ENCODE assay signal across 16 mouse cellular contexts in genomic region chr12:107755820-107756517, GRCm38 (mm10).
DNase-seq lines count a peak whose midpoint lies in the region; ATAC-seq lines count a peak whose summit lies in the region.
"Had no signal": no experiment of that assay in that cellular context is flagged by ENCODE, and none has a peak within 500 bp of the region (broad histone marks: within the 10 kb centered on the region; RNA-seq: fewer than 3 reads in every experiment).

No protein-coding gene starts in this region.

- no peaks in the 10 kb centered on the region for H3K36me3 ChIP-seq in limb, embryonic 10.5 days
- H3K36me3 ChIP-seq in kidney, embryonic 16.5 days (ENCODE audit: insufficient read depth, low read length) = no peaks in the 10 kb centered on the region
- H3K36me3 ChIP-seq: heart, embryonic 13.5 days had no signal

- H3K4me3 ChIP-seq in limb, embryonic 10.5 days = no peak overlapping the region
- no peak overlapping the region for H3K4me3 ChIP-seq in kidney, embryonic 16.5 days (ENCODE audit: low read length)
- H3K4me3 ChIP-seq: heart, embryonic 13.5 days had no signal

- peak overlapping the region; percentile 68; the same call in 1 of the 2 replicates for H3K27ac ChIP-seq in limb, embryonic 10.5 days
- no peak overlapping the region for H3K27ac ChIP-seq in kidney, embryonic 16.5 days (ENCODE audit: low read length)
- H3K27ac ChIP-seq: heart, embryonic 13.5 days had no signal

- H3K9me3 ChIP-seq in limb, embryonic 10.5 days (replicated peaks) = no peaks in the 10 kb centered on the region
- H3K9me3 ChIP-seq in kidney, embryonic 16.5 days (ENCODE audit: low read length) = no peaks in the 10 kb centered on the region
- H3K9me3 ChIP-seq: heart, embryonic 13.5 days had no signal

- H3K27me3 ChIP-seq in limb, embryonic 10.5 days (ENCODE audit: low read depth, poor library complexity, severe bottlenecking) = peaks cover 21% of the 10 kb centered on the region; the same call in 1 of the 2 replicates
- no peaks in the 10 kb centered on the region for H3K27me3 ChIP-seq in kidney, embryonic 16.5 days (ENCODE audit: insufficient read depth, low read length)

- peak; percentile 68 to 78 for DNase-seq in heart, adult 18-20 months
- DNase-seq in heart, postnatal 4 days = no peak
- peak; percentile 66 for DNase-seq in 3T3-L1 (ENCODE audit: low read depth, low spot score)
- DNase-seq in adrenal gland, postnatal 25 days = peak; percentile 19
- DNase-seq in limb, embryonic 10.5 days (ENCODE audit: low spot score) = no peak
- no peak for DNase-seq in frontal cortex, postnatal 14 days (ENCODE audit: low spot score in 2 of 2)
- DNase-seq in left cerebral cortex, adult 11 months (ENCODE audit: low spot score) = no peak
- DNase-seq: cerebellum, adult 8-10 months; kidney, postnatal 25 days; layer of hippocampus, postnatal 36 days; lung, adult 2 months; right cerebral cortex, postnatal 4 days; thymus, postnatal 4 days had no signal

- ATAC-seq in kidney, embryonic 16.5 days (ENCODE audit: low FRiP score, low TSS enrichment) = no peak
- ATAC-seq: forebrain, embryonic 14.5 days had no signal

- 90% methylated on average over 13 of the region's 13 CpGs for WGBS in limb, embryonic 10.5 days
- 83% methylated on average over 13 of the region's 13 CpGs for WGBS in kidney, embryonic 16.5 days

- peaks cover 58% of the 10 kb centered on the region for H3K4me1 ChIP-seq in limb, embryonic 10.5 days
- peaks cover 14% of the 10 kb centered on the region for H3K4me1 ChIP-seq in kidney, embryonic 16.5 days (ENCODE audit: insufficient read depth, low read length)

- no peak overlapping the region for H3K9ac ChIP-seq in kidney, embryonic 16.5 days (replicated peaks; ENCODE audit: low read length)
- H3K9ac ChIP-seq: heart, embryonic 13.5 days had no signal

- H3K4me2 ChIP-seq in kidney, embryonic 16.5 days (replicated peaks; ENCODE audit: low read depth, low read length) = no peak overlapping the region
- H3K4me2 ChIP-seq: heart, embryonic 13.5 days had no signal

Comparison
In these comparisons a context has a peak if more than half of its experiments do, and no peak if none do; other contexts are left out.
1. DNase-seq: peak in heart, adult 18-20 months (2 of 2), 3T3-L1 (single experiment) and adrenal gland, postnatal 25 days (single experiment); none in heart, postnatal 4 days (single experiment), limb, embryonic 10.5 days (single experiment), frontal cortex, postnatal 14 days (0 of 2) and left cerebral cortex, adult 11 months (single experiment).